Mouse (Mus musculus) forebrain, embryonic 11.5 days (tissue): Measurements from ENCODE around the gene Pax1. TPM values are rescaled to one million over a fixed set of nuclear protein-coding genes. Genes with fewer than 3 reads are reported as not detected.
A peak's percentile ranks its signal among the peaks of the same experiment; 100 is the strongest.

Experiments used
- ATAC-seq: fragments of 200-750 bp; cut with Nextera tagmentation; replicated peaks from 2 replicates; pipeline ENCODE4 v1.8.0; 2017; ENCODE audit warnings: moderate TSS enrichment; ENCODE audit not compliant: low FRiP score
- DNase-seq: peaks from one replicate; pipeline ENCODE4 v3.0.0-alpha.2; 2017; ENCODE audit warnings: low spot score
- H3K27ac ChIP-seq: fragments of 300-500 bp; sonication (generic); 2 replicates; pipeline ENCODE4 v1.5.1; 2014; ENCODE audit warnings: low read depth, low read length
- H3K27me3 ChIP-seq: fragments of 300-500 bp; sonication (generic); 2 replicates; pipeline ENCODE4 v1.6.1; 2014; ENCODE audit warnings: mild to moderate bottlenecking, low read length, mixed read lengths; ENCODE audit not compliant: control insufficient read depth, insufficient read depth
- H3K36me3 ChIP-seq: fragments of 300-500 bp; sonication (generic); 2 replicates; pipeline ENCODE4 v1.6.1; 2014; ENCODE audit warnings: mild to moderate bottlenecking, low read length, moderate library complexity, mixed read lengths; ENCODE audit not compliant: control insufficient read depth, insufficient read depth
- H3K4me1 ChIP-seq: fragments of 300-500 bp; sonication (generic); replicated peaks from 2 replicates; pipeline ENCODE4 v1.6.1; 2014; ENCODE audit warnings: low read length, mixed read lengths; ENCODE audit not compliant: control insufficient read depth, insufficient read depth
- H3K4me2 ChIP-seq: fragments of 300-500 bp; sonication (generic); 2 replicates; pipeline ENCODE4 v1.6.1; 2014; ENCODE audit warnings: low read depth, mild to moderate bottlenecking, low read length, moderate library complexity, mixed read lengths; ENCODE audit not compliant: severe bottlenecking
- H3K4me3 ChIP-seq: fragments of 300-500 bp; sonication (generic); 2 replicates; pipeline ENCODE4 v1.5.1; 2014; ENCODE audit warnings: low read depth, low read length
- H3K9ac ChIP-seq: fragments of 300-500 bp; sonication (generic); 2 replicates; pipeline ENCODE4 v1.6.1; 2014; ENCODE audit warnings: low read length
- H3K9me3 ChIP-seq: fragments of 300-500 bp; sonication (generic); 2 replicates; pipeline ENCODE4 v1.6.1; 2016; ENCODE audit warnings: low read length, mixed read lengths; ENCODE audit not compliant: control insufficient read depth
- WGBS: fragments of 180-500 bp; shearing (Covaris S2); extraction: QIAGEN DNeasy Blood & Tissue Kit; methylation state at CpG from one replicate; pipeline ENCODE4 v1.1.7; 2014; 5-methylcytosine and 5-hydroxymethylcytosine counted together
- polyA plus RNA-seq: library from polyadenylated mRNA; unstranded; fragments of >200 nt; fragmentation: Nextera tagmentation; extraction: Ambion mirVana; gene quantifications from 2 replicates; pipeline ENCODE4 v1.2.1, GENCODE M21; 2014

The Pax1 gene
- polyA plus RNA-seq: 0.29 and 0.49 TPM in 2 replicates

DNA sequence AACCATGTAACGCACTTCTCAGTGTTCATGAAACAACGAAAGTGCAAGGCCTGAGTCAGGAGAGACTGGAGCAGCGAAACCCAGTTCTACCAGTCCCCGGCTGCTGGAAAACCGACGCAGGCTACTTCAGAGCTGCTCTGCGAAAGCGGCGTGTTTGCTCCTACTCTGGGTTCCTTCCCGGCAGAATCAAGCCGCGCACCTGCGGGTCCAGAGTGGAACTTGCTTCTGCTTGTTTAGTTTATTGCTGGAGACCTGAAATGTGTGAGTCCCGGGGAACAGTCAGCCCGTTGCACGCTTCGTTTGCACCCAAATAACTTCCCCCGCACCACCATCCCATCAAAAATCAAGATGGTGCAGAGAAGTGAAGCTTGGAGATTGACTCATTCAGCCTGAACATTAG, at the start of gene Pax1:
Pax1 (plus strand) TSS at position 345 of the 400 bp plus-strand sequence.
- no peak within 1 kb of the TSS for H3K27ac ChIP-seq
- peaks cover 91% of the 10 kb centered on the region for H3K27me3 ChIP-seq
- H3K36me3 ChIP-seq: no peaks in the 10 kb centered on the region
- ATAC-seq (no peak), DNase-seq (peak; percentile 56)
- under 1% methylated on average over 18 of the region's 18 CpGs for WGBS
- H3K4me3 ChIP-seq: no peak within 1 kb of the TSS
- no peaks in the 10 kb centered on the region for H3K4me1 ChIP-seq
- no peaks in the 10 kb centered on the region for H3K9me3 ChIP-seq
- no peak within 1 kb of the TSS for H3K4me2 ChIP-seq
- H3K9ac ChIP-seq: no peak within 1 kb of the TSS

DNA sequence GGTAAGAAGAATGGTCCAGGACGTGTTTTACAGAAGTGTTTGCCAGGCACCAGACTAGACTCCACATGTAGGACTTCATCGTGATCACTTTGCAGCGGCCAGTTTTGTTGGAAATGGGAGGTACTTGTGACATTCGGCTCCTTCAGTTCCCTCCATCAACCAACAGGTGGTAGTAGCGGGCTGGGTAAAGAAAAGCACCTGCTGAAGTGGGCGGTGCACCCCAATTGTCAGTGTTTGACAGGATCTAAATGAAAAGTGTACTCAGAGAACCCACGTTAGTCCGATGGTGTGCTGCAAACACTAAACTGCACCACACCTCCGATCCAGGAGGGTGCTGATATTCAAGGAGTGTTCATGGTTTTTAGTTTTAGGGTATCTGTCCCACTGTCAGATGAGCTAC, 40.7 kb upstream of the Pax1 start:
- H3K9ac ChIP-seq: no peak overlapping the region
- H3K36me3 ChIP-seq: no peaks in the 10 kb centered on the region
- H3K27me3 ChIP-seq: no peaks in the 10 kb centered on the region
- DNase-seq: peak; percentile 62
- H3K9me3 ChIP-seq: no peaks in the 10 kb centered on the region
- no peak overlapping the region for H3K4me3 ChIP-seq
- ATAC-seq: peak; percentile 53
- H3K27ac ChIP-seq: no peak overlapping the region
- no peaks in the 10 kb centered on the region for H3K4me1 ChIP-seq
- H3K4me2 ChIP-seq: no peak overlapping the region
- 14% methylated on average over 9 of the region's 9 CpGs for WGBS

DNA sequence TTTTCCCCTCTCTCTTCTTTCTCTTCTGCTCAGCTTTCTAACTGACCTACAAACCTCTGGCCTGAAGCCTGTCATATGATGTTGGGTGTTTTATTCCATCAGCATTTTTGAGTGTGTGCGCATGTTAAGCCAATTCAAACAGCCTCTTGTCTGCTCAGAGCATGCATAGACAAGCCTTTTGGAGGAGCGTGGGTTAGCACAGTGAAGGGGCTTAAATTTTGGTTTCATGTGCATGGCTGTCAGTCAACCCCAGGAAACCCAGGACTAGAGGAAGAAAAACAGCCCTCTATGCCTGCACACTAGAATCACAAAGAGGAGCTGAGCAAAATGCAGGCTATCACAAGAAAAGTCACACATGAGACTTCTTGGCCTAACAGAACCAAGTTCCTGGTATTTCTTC, 36.5 kb upstream of the Pax1 start:
- no peaks in the 10 kb centered on the region for H3K9me3 ChIP-seq
- H3K36me3 ChIP-seq: no peaks in the 10 kb centered on the region
- no peak for ATAC-seq
- H3K4me1 ChIP-seq: no peaks in the 10 kb centered on the region
- no peak overlapping the region for H3K4me3 ChIP-seq
- DNase-seq: no peak
- WGBS: 85% methylated on average over 2 of the region's 2 CpGs
- H3K27me3 ChIP-seq: no peaks in the 10 kb centered on the region
- no peak overlapping the region for H3K27ac ChIP-seq
- no peak overlapping the region for H3K9ac ChIP-seq
- no peak overlapping the region for H3K4me2 ChIP-seq

DNA sequence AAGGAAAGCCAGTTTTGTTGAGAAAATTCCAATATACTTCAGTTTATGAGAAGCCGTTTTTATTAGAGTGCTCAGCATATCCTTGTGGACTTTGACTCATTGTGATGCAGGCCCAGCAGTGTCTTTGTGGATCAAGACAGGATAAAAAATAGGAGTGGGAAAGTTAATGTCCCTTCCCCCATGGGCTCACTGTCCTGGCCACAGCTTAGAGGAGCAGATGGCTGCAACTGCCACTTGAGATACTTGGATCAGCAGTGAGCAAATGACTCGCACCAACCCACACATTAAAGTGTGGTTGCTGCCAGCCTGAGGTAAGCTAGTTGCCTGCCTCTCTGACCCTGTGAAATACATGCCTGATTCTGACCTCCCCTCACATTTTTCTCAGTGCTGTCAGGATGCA, 29.0 kb upstream of the Pax1 start:
- Histone ChIP-seq H3K27ac (no peak overlapping the region), H3K9ac (no peak overlapping the region), H3K4me1 (no peaks in the 10 kb centered on the region), H3K4me2 (no peak overlapping the region), H3K9me3 (no peaks in the 10 kb centered on the region), H3K27me3 (no peaks in the 10 kb centered on the region), H3K36me3 (no peaks in the 10 kb centered on the region), H3K4me3 (no peak overlapping the region)
- ATAC-seq (no peak), DNase-seq (no peak)
- WGBS: 81% methylated on average over 2 of the region's 2 CpGs

DNA sequence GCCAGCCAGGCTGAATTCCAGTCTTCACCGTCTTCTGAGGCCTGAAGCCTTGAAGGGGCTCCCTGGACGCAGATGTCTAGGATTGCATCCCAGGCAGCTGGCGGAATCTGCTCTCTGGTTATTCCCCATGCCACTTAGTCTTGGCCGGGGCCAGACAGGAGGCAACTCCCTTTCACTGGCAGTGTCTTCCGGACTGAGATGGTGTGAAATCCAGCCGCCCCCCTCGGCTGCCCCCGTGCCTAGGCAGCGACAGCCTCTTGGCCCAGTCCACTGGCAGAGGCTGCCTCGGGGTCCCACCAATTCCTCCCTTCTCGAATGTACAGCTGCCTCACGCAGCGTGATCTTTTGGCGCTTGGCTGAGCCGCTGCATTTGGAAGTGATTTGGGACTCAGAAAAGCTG, 23.0 kb upstream of the Pax1 start:
- Histone ChIP-seq H3K27me3 (no peaks in the 10 kb centered on the region), H3K27ac (no peak overlapping the region), H3K36me3 (no peaks in the 10 kb centered on the region), H3K9ac (no peak overlapping the region), H3K9me3 (no peaks in the 10 kb centered on the region), H3K4me1 (no peaks in the 10 kb centered on the region), H3K4me3 (no peak overlapping the region), H3K4me2 (no peak overlapping the region)
- no peak for DNase-seq
- 76% methylated on average over 15 of the region's 15 CpGs for WGBS
- no peak for ATAC-seq

DNA sequence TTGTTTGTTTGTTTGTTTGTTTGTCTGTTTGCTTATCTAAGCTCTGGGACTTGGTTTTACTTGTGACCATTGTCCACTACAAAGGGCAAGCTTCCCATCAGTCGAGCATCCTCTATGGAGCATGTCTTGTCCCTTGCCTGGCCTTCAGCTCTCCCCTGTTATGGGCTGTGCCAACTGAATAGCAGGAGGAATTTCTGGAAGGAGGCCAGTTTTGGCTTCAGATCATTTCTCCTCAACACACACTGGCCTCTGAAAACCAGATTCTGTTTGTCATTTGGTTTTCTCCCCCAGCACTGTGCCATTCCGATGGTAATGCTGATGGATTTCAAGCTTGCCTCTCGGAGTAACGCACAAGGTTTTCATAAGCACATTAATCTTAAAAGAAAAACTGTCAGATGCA, 21.9 kb upstream of the Pax1 start:
- ATAC-seq (no peak), DNase-seq (no peak)
- H3K27ac ChIP-seq: no peak overlapping the region
- H3K4me3 ChIP-seq: no peak overlapping the region
- H3K36me3 ChIP-seq: no peaks in the 10 kb centered on the region
- H3K9me3 ChIP-seq: no peaks in the 10 kb centered on the region
- no peak overlapping the region for H3K4me2 ChIP-seq
- no peaks in the 10 kb centered on the region for H3K27me3 ChIP-seq
- WGBS: 85% methylated on average over 4 of the region's 4 CpGs
- no peak overlapping the region for H3K9ac ChIP-seq
- no peaks in the 10 kb centered on the region for H3K4me1 ChIP-seq

DNA sequence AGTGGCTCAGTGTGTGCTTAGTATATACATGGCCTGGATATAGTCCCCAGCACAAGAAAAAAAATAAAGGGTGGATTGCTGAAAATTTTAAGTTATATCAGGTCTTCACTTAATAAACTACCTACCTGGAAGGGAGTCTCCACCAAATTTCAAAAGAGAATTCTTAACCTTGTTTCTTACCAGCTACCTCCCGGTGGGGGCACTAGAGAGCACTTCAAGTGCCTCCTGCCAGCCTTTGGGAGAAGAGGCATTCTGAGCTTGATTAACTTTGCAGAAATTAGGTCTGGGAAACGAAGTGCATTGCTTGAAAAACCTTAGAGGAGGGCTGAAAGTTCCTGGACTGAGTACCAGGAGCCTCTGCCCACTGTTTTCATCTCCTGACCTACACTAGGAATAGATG, 19.5 kb upstream of the Pax1 start:
- Histone ChIP-seq H3K4me1 (no peaks in the 10 kb centered on the region), H3K9me3 (no peaks in the 10 kb centered on the region), H3K27ac (no peak overlapping the region), H3K27me3 (no peaks in the 10 kb centered on the region), H3K4me2 (no peak overlapping the region), H3K36me3 (no peaks in the 10 kb centered on the region), H3K4me3 (no peak overlapping the region), H3K9ac (no peak overlapping the region)
- WGBS: 15% methylated on average over 2 of the region's 2 CpGs
- DNase-seq (no peak), ATAC-seq (no peak)

DNA sequence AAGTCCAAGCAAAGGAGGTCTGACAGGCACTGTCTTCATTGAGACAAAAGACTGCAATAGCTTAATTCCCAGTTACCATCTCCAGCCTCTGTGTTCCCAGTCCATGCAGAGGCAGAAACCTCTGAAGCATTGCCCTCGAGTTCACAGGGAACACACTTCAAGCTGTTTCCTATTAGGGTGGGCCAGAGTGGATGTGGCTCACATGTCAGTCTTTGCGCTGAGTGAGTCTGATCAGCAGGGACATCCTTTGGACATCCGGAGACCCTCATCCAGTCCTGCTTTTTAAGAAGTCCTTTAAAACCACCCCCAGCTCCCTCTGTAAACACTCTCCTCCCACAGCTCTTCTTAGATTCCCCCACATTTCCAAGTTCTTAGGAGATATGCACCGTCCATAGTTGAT, 2.0 kb upstream of the Pax1 start:
- peaks cover 82% of the 10 kb centered on the region for H3K27me3 ChIP-seq
- H3K9ac ChIP-seq: no peak overlapping the region
- 0% methylated on average over 4 of the region's 4 CpGs for whole genome bisulfite sequencing
- H3K27ac ChIP-seq: no peak overlapping the region
- no peaks in the 10 kb centered on the region for H3K4me1 ChIP-seq
- no peak overlapping the region for H3K4me2 ChIP-seq
- H3K4me3 ChIP-seq: no peak overlapping the region
- DNase-seq (no peak), ATAC-seq (no peak)
- no peaks in the 10 kb centered on the region for H3K9me3 ChIP-seq
- no peaks in the 10 kb centered on the region for H3K36me3 ChIP-seq

DNA sequence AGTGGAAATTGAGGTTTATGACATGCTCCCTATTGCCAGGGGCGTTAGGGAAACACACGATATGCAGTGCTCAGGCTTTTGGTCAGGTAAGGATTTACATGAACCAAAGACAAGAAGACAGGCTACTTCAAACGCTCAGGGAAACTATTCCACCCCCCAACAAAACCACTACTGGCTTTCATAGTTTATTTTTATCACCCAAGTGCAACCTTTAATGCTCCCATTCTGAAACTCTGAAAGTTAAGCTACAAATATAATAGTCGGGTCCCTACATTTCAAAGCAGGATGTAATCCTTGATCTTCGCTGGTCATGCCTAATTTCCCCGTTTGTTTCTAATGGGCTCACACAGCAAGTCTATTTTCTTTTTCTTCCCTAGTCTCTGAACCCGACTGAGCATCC, 1.3 kb upstream of the Pax1 start:
- H3K4me2 ChIP-seq: no peak overlapping the region
- H3K27me3 ChIP-seq: peaks cover 88% of the 10 kb centered on the region
- WGBS: 1% methylated on average over 7 of the region's 7 CpGs
- ATAC-seq (no peak), DNase-seq (no peak)
- H3K4me1 ChIP-seq: no peaks in the 10 kb centered on the region
- H3K36me3 ChIP-seq: no peaks in the 10 kb centered on the region
- no peak overlapping the region for H3K9ac ChIP-seq
- H3K4me3 ChIP-seq: no peak overlapping the region
- no peaks in the 10 kb centered on the region for H3K9me3 ChIP-seq
- no peak overlapping the region for H3K27ac ChIP-seq
